Mouse (Mus musculus): ENCODE results near the gene Grid2. TPM values are rescaled to one million over a fixed set of nuclear protein-coding genes. Genes with fewer than 3 reads are reported as not detected.

Gene Grid2
- polyA plus RNA-seq, 1 experiment from 2014 or later = 0.08 TPM

DNA sequence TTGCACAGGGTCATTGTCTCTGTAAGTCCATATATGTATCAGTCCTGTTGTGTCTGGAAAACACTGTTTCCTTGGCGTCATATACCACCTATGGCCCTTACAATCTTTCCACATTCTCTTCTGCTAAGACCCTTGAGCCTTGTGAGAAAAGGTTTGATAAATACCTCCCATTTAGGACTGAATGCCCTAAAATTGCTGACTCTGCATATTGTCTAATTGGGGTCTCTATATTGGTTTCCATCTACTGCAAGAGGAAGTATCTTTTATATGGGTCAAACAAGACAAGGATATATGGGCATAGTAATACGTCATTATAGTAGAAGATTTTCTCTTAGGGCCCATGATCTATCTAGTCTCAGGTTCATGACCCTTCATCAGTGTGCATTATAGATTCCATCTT lies 1008.5 kb downstream of the Grid2 start:
- H3K4me3 ChIP-seq (ENCODE audit: low read depth, low read length) = no peak overlapping the region
- no peaks in the 10 kb centered on the region for H3K4me1 ChIP-seq (replicated peaks; ENCODE audit: control insufficient read depth, insufficient read depth, low read length)
- H3K9me3 ChIP-seq (ENCODE audit: control insufficient read depth, low read length) = no peaks in the 10 kb centered on the region
- DNase-seq (ENCODE audit: low spot score) = no peak
- no peak overlapping the region for H3K4me2 ChIP-seq
- 87% methylated on average over 2 of the region's 2 CpGs for WGBS
- H3K9ac ChIP-seq (ENCODE audit: low read depth, low read length) = no peak overlapping the region
- no peak overlapping the region for H3K27ac ChIP-seq (ENCODE audit: low read depth, low read length)
- no peak for ATAC-seq (replicated peaks; ENCODE audit: low FRiP score)
- H3K27me3 ChIP-seq (replicated peaks; ENCODE audit: control insufficient read depth, insufficient read depth, low read length) = no peaks in the 10 kb centered on the region
- no peaks in the 10 kb centered on the region for H3K36me3 ChIP-seq (ENCODE audit: control insufficient read depth, insufficient read depth, low read length)

- Histone ChIP-seq H3K4me2 (no peak overlapping the region), H3K27me3 (replicated peaks; ENCODE audit: control insufficient read depth, insufficient read depth, low read length) (no peaks in the 10 kb centered on the region), H3K27ac (ENCODE audit: low read depth, low read length) (no peak overlapping the region), H3K36me3 (ENCODE audit: control insufficient read depth, insufficient read depth, low read length) (no peaks in the 10 kb centered on the region), H3K9ac (ENCODE audit: low read depth, low read length) (no peak overlapping the region), H3K4me3 (ENCODE audit: low read depth, low read length) (no peak overlapping the region), H3K4me1 (replicated peaks; ENCODE audit: control insufficient read depth, insufficient read depth, low read length) (no peaks in the 10 kb centered on the region), H3K9me3 (ENCODE audit: control insufficient read depth, low read length) (no peaks in the 10 kb centered on the region)
- 50% methylated on average over 2 of the region's 2 CpGs for WGBS
- no peak for DNase-seq (ENCODE audit: low spot score)
- ATAC-seq (replicated peaks; ENCODE audit: low FRiP score) = no peak
Observed at GRCm38 (mm10) chr6:64274319-64275114, 1018.8 kb downstream of the Grid2 start.

GRCm38 (mm10) chr6:64279927-64280326 lies 1024.3 kb downstream of the Grid2 start:
- Histone ChIP-seq H3K36me3 (ENCODE audit: control insufficient read depth, insufficient read depth, low read length) (no peaks in the 10 kb centered on the region), H3K9me3 (ENCODE audit: control insufficient read depth, low read length) (no peaks in the 10 kb centered on the region), H3K9ac (ENCODE audit: low read depth, low read length) (no peak overlapping the region), H3K27me3 (replicated peaks; ENCODE audit: control insufficient read depth, insufficient read depth, low read length) (no peaks in the 10 kb centered on the region), H3K4me2 (no peak overlapping the region), H3K27ac (ENCODE audit: low read depth, low read length) (no peak overlapping the region), H3K4me1 (replicated peaks; ENCODE audit: control insufficient read depth, insufficient read depth, low read length) (no peaks in the 10 kb centered on the region), H3K4me3 (ENCODE audit: low read depth, low read length) (no peak overlapping the region)
- ATAC-seq (replicated peaks; ENCODE audit: low FRiP score) = no peak
- no peak for DNase-seq (ENCODE audit: low spot score)
- WGBS = 92% methylated on average over 2 of the region's 2 CpGs

DNA sequence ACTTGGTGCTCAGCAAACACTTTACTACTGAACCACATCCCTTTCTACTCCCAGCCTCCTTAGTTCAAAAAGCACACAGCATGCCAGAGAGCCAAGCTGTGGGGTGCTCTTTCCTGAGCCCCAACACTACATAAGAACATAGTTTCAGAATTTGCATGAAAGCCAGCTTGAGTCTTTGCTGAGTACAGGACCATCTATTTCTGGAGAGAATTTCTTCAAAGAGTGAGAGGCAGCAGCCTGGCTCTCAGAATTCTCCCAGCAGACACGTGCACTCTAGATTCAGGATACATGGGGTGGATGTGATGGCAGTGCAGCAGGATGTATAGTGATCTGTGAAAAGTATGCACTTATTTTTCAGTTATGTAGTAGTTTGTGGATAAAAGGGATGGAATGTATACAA lies 1038.1 kb downstream of the Grid2 start:
- Histone ChIP-seq H3K9me3 (ENCODE audit: control insufficient read depth, low read length) (no peaks in the 10 kb centered on the region), H3K4me3 (ENCODE audit: low read depth, low read length) (no peak overlapping the region), H3K36me3 (ENCODE audit: control insufficient read depth, insufficient read depth, low read length) (no peaks in the 10 kb centered on the region), H3K4me1 (replicated peaks; ENCODE audit: control insufficient read depth, insufficient read depth, low read length) (no peaks in the 10 kb centered on the region), H3K9ac (ENCODE audit: low read depth, low read length) (no peak overlapping the region), H3K27ac (ENCODE audit: low read depth, low read length) (no peak overlapping the region), H3K27me3 (replicated peaks; ENCODE audit: control insufficient read depth, insufficient read depth, low read length) (no peaks in the 10 kb centered on the region), H3K4me2 (no peak overlapping the region)
- no peak for ATAC-seq (replicated peaks; ENCODE audit: low FRiP score)
- WGBS = 77% methylated on average over 1 of the region's 1 CpGs
- DNase-seq (ENCODE audit: low spot score) = no peak

GRCm38 (mm10) chr6:64297633-64298032 lies 1042.0 kb downstream of the Grid2 start:
- Histone ChIP-seq H3K4me3 (ENCODE audit: low read depth, low read length) (no peak overlapping the region), H3K36me3 (ENCODE audit: control insufficient read depth, insufficient read depth, low read length) (no peaks in the 10 kb centered on the region), H3K27ac (ENCODE audit: low read depth, low read length) (no peak overlapping the region), H3K4me2 (no peak overlapping the region), H3K27me3 (replicated peaks; ENCODE audit: control insufficient read depth, insufficient read depth, low read length) (no peaks in the 10 kb centered on the region), H3K9me3 (ENCODE audit: control insufficient read depth, low read length) (no peaks in the 10 kb centered on the region), H3K9ac (ENCODE audit: low read depth, low read length) (no peak overlapping the region), H3K4me1 (replicated peaks; ENCODE audit: control insufficient read depth, insufficient read depth, low read length) (no peaks in the 10 kb centered on the region)
- DNase-seq (ENCODE audit: low spot score) = no peak
- 74% methylated on average over 1 of the region's 1 CpGs for WGBS
- no peak for ATAC-seq (replicated peaks; ENCODE audit: low FRiP score)

DNA sequence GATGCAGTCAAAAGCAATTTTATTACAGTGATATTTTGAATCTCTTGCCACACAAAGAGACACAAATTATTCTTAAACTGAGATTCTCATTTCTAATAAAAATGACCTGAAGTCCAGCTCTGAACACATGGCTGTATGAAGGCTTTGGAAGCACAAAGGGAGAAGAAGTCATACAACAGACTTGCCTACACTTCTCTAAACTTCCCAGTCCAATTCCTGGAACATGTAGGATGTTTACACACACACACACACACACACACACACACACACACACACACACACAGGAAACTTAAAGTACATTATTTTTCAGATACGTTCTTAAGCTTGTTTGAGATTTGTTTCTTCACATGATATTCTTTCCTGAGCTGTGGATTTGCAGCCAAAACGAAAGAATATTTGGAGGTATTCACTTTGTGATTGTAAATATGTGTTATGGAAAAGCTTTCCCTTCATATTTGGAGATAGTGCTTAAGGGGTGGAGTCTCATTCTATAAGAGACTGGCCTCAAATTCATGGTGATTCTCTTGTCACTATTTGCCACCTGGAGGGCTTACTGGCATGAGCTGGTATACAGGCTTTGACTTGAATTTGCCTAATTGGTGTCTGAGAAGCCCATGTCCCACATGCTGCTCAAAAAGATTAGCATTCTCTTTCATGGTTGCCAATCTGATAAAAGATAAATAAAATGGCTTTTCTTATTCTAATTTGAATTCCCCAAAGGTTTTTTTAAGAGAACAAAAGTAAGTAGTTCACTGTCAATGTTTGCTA lies 1049.2 kb downstream of the Grid2 start:
- H3K27ac ChIP-seq (ENCODE audit: low read depth, low read length) = no peak overlapping the region
- H3K27me3 ChIP-seq (replicated peaks; ENCODE audit: control insufficient read depth, insufficient read depth, low read length) = no peaks in the 10 kb centered on the region
- H3K36me3 ChIP-seq (ENCODE audit: control insufficient read depth, insufficient read depth, low read length) = no peaks in the 10 kb centered on the region
- H3K9me3 ChIP-seq (ENCODE audit: control insufficient read depth, low read length) = no peaks in the 10 kb centered on the region
- no peaks in the 10 kb centered on the region for H3K4me1 ChIP-seq (replicated peaks; ENCODE audit: control insufficient read depth, insufficient read depth, low read length)
- WGBS = 56% methylated on average over 2 of the region's 2 CpGs
- DNase-seq (ENCODE audit: low spot score) (no peak), ATAC-seq (replicated peaks; ENCODE audit: low FRiP score) (no peak)
- H3K4me3 ChIP-seq (ENCODE audit: low read depth, low read length) = no peak overlapping the region
- no peak overlapping the region for H3K9ac ChIP-seq (ENCODE audit: low read depth, low read length)
- no peak overlapping the region for H3K4me2 ChIP-seq

- Histone ChIP-seq H3K36me3 (ENCODE audit: control insufficient read depth, insufficient read depth, low read length) (no peaks in the 10 kb centered on the region), H3K27me3 (replicated peaks; ENCODE audit: control insufficient read depth, insufficient read depth, low read length) (no peaks in the 10 kb centered on the region), H3K4me3 (ENCODE audit: low read depth, low read length) (no peak overlapping the region), H3K9ac (ENCODE audit: low read depth, low read length) (no peak overlapping the region), H3K27ac (ENCODE audit: low read depth, low read length) (no peak overlapping the region), H3K4me2 (no peak overlapping the region), H3K4me1 (replicated peaks; ENCODE audit: control insufficient read depth, insufficient read depth, low read length) (no peaks in the 10 kb centered on the region), H3K9me3 (ENCODE audit: control insufficient read depth, low read length) (no peaks in the 10 kb centered on the region)
- no peak for ATAC-seq (replicated peaks; ENCODE audit: low FRiP score)
- no peak for DNase-seq (ENCODE audit: low spot score)
- 72% methylated on average over 1 of the region's 1 CpGs for WGBS
Observed at GRCm38 (mm10) chr6:64308631-64309030, 1053.0 kb downstream of the Grid2 start.

DNA sequence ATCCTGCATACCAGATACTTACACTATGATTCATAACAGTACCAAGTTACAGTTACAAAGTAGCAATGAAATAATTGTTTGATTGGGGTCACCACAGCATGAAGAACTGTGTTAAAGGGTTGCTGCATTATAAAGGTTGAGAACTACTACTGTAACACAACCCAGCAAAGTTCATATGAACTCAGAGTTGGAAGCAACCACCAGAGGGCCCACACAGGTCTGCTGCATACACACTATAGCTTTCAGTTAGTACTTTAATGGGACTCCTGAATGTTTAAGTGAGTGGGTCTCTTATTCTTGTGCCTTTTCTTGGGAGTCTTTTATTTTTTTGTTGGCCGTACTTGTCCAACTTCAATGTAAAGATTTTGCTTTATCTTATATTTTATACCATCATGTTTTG lies 1057.5 kb downstream of the Grid2 start:
- DNase-seq (ENCODE audit: low spot score) = no peak
- Histone ChIP-seq H3K9me3 (ENCODE audit: control insufficient read depth, low read length) (no peaks in the 10 kb centered on the region), H3K27me3 (replicated peaks; ENCODE audit: control insufficient read depth, insufficient read depth, low read length) (no peaks in the 10 kb centered on the region), H3K9ac (ENCODE audit: low read depth, low read length) (no peak overlapping the region), H3K36me3 (ENCODE audit: control insufficient read depth, insufficient read depth, low read length) (no peaks in the 10 kb centered on the region), H3K27ac (ENCODE audit: low read depth, low read length) (no peak overlapping the region), H3K4me3 (ENCODE audit: low read depth, low read length) (no peak overlapping the region), H3K4me1 (replicated peaks; ENCODE audit: control insufficient read depth, insufficient read depth, low read length) (no peaks in the 10 kb centered on the region), H3K4me2 (no peak overlapping the region)
- 89% methylated on average over 1 of the region's 1 CpGs for WGBS
- no peak for ATAC-seq (replicated peaks; ENCODE audit: low FRiP score)

- 81% methylated on average over 1 of the region's 1 CpGs for WGBS
- DNase-seq (ENCODE audit: low spot score) (no peak), ATAC-seq (replicated peaks; ENCODE audit: low FRiP score) (no peak)
- Histone ChIP-seq H3K9me3 (ENCODE audit: control insufficient read depth, low read length) (no peaks in the 10 kb centered on the region), H3K36me3 (ENCODE audit: control insufficient read depth, insufficient read depth, low read length) (no peaks in the 10 kb centered on the region), H3K4me1 (replicated peaks; ENCODE audit: control insufficient read depth, insufficient read depth, low read length) (no peaks in the 10 kb centered on the region), H3K9ac (ENCODE audit: low read depth, low read length) (no peak overlapping the region), H3K27me3 (replicated peaks; ENCODE audit: control insufficient read depth, insufficient read depth, low read length) (no peaks in the 10 kb centered on the region), H3K4me2 (no peak overlapping the region), H3K4me3 (ENCODE audit: low read depth, low read length) (no peak overlapping the region), H3K27ac (ENCODE audit: low read depth, low read length) (no peak overlapping the region)
Observed at GRCm38 (mm10) chr6:64326936-64327335, 1071.3 kb downstream of the Grid2 start.

All from liver, embryonic 11.5 days (tissue).